Mouse (Mus musculus): Measurements from ENCODE around the gene Sult1a1.

Sult1a1 gene

GRCm38 (mm10) chr7:126657522-126657921 is 18.7 kb downstream of the Sult1a1 start:
- DNase-seq, result no peak

- DNase-seq, result no peak
Measured at GRCm38 (mm10) chr7:126655695-126656094, 20.5 kb downstream of the Sult1a1 start.

- no peak for DNase-seq
Measured at GRCm38 (mm10) chr7:126653991-126654390, 22.2 kb downstream of the Sult1a1 start.

GRCm38 (mm10) chr7:126650852-126651251 is 25.4 kb downstream of the Sult1a1 start:
- DNase-seq, result no peak

GRCm38 (mm10) chr7:126649231-126650051 is 26.8 kb downstream of the Sult1a1 start, which contains the start of gene Sgf29:
Gene Sgf29, plus strand, starts transcription at chr7:126649309.
- peak; percentile 92 to 93 for DNase-seq

- DNase-seq, result no peak
Measured at GRCm38 (mm10) chr7:126648486-126648885, 27.7 kb downstream of the Sult1a1 start.

- DNase-seq, result no peak
Measured at GRCm38 (mm10) chr7:126645708-126646107, 30.5 kb downstream of the Sult1a1 start.

- DNase-seq, result no peak
Measured at GRCm38 (mm10) chr7:126644914-126645313, 31.3 kb downstream of the Sult1a1 start.

GRCm38 (mm10) chr7:126644345-126644744 is 31.9 kb downstream of the Sult1a1 start:
- DNase-seq, result no peak

GRCm38 (mm10) chr7:126643244-126643617 is 33.0 kb downstream of the Sult1a1 start:
- DNase-seq, result peak; percentile 38 to 49

GRCm38 (mm10) chr7:126642545-126643243 is 33.5 kb downstream of the Sult1a1 start:
- DNase-seq, result no peak

GRCm38 (mm10) chr7:126636733-126637520 is 39.3 kb downstream of the Sult1a1 start:
- DNase-seq, result peak; percentile 75 to 85

- DNase-seq, result no peak
Measured at GRCm38 (mm10) chr7:126635375-126635774, 40.9 kb downstream of the Sult1a1 start.

GRCm38 (mm10) chr7:126632478-126632877 is 43.8 kb downstream of the Sult1a1 start:
- no peak for DNase-seq

- no peak for DNase-seq
Measured at GRCm38 (mm10) chr7:126630824-126631518, 45.3 kb downstream of the Sult1a1 start, which contains the start of gene Nupr1. Gene Nupr1, minus strand, starts transcription at chr7:126630861.

- DNase-seq, result no peak
Measured at GRCm38 (mm10) chr7:126629915-126630314, 46.3 kb downstream of the Sult1a1 start.

- peak; percentile 25 to 40 for DNase-seq
Measured at GRCm38 (mm10) chr7:126628111-126628510, 48.1 kb downstream of the Sult1a1 start.

- DNase-seq, result no peak
Measured at GRCm38 (mm10) chr7:126625807-126626600, 50.2 kb downstream of the Sult1a1 start.

GRCm38 (mm10) chr7:126625369-126625768 is 50.9 kb downstream of the Sult1a1 start:
- peak; percentile 95 to 97 for DNase-seq

GRCm38 (mm10) chr7:126624774-126625173 is 51.5 kb downstream of the Sult1a1 start:
- peak; percentile 64 to 70 for DNase-seq

GRCm38 (mm10) chr7:126623381-126623780 is 52.9 kb downstream of the Sult1a1 start:
- no peak for DNase-seq
